Mouse (Mus musculus): ENCODE results near the gene Nucks1.

- TF ChIP-seq CTCF (IDR thresholded peaks at IDR 0.05) (no peak), EP300 (IDR thresholded peaks at IDR 0.05) (no peak)
Observed at GRCm38 (mm10) chr1:131890043-131890658, 20.2 kb upstream of the Nucks1 start.

All from lung, postnatal 0 days (tissue).